Mouse (Mus musculus): ENCODE measurements around the gene Pknox2. TPM values are rescaled to one million over a fixed set of nuclear protein-coding genes. Genes with fewer than 3 reads are reported as not detected.

Gene Pknox2
- polyA plus RNA-seq, 1 experiment: not detected

DNA sequence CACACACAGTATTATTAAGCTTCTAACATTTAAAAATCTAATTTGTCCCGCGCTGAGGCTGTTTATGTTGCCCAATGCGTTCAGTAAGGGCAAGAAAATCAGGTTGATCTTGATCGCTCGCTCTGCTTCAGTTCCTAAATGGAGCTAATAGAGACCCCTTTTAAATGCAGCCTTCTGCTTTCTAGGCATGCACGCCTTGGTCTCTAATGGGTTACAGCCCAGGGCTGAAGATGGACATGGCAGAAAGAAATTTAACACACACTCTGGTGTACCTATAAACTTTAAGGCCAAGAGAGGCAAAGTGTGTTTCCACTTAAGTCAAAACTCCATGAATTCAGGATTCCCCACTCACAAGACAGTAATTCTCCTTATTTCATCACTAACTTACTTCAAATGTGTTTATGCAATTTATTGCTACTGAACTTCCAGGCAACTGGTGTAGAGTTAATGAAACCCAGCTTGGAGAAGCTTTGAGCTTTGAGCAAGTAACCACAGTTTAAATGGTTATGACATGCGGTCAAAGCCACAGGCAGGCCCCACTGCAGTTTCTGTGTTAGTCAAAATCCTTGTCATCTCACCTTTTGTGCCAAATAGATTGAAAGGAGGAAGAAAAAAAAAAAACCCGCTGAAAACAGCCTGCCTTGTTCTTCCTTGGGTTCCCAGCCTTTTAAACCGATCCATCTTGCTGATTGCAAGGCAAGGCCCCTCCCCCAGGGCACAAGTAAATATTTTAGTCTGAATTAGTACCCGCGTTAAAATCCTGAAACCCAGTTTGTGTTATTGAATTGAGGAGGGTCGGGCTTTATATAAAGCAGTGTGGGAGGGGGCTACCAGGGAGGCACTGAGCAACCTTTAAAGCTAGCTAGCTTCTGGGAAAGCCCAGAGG is 3.9 kb downstream of the Pknox2 start:
- Histone ChIP-seq H3K4me1 (ENCODE audit: control insufficient read depth, insufficient read depth, low read length) (no peaks in the 10 kb centered on the region), H3K27ac (ENCODE audit: insufficient read depth, low read depth, low read length) (no peak overlapping the region), H3K4me3 (ENCODE audit: insufficient read depth, low read length) (no peak overlapping the region)
- no peak for TF ChIP-seq POLR2A (IDR thresholded peaks at IDR 0.05; ENCODE audit: borderline replicate concordance, low read depth, low read length)
- TF ChIP-seq CTCF (IDR thresholded peaks at IDR 0.05; ENCODE audit: low read depth, low read length): no peak

DNA sequence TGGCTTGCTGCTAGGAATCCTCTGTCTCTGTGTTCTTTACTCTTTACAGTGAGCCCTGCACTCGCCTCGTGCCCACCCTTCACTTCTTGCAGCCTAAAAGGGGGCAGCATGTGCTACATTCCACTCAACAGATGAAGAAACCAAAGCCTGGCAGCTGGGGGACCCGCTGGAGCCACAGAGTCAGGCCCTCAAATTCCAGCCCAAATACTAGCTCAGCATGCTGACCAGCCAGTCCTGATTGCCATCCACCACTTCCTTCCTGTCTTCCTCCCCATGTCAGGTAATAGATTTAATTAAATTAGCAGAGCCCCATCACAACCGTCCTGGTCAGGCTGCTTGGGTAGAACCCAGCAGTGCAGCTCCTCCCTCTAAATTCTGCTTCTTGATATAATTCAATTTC is 5.1 kb downstream of the Pknox2 start:
- H3K4me1 ChIP-seq (ENCODE audit: control insufficient read depth, insufficient read depth, low read length): no peaks in the 10 kb centered on the region
- H3K4me3 ChIP-seq (ENCODE audit: insufficient read depth, low read length): no peak overlapping the region
- H3K27ac ChIP-seq (ENCODE audit: insufficient read depth, low read depth, low read length): no peak overlapping the region
- no peak for TF ChIP-seq CTCF (IDR thresholded peaks at IDR 0.05; ENCODE audit: low read depth, low read length)
- TF ChIP-seq POLR2A (IDR thresholded peaks at IDR 0.05; ENCODE audit: borderline replicate concordance, low read depth, low read length): no peak

DNA sequence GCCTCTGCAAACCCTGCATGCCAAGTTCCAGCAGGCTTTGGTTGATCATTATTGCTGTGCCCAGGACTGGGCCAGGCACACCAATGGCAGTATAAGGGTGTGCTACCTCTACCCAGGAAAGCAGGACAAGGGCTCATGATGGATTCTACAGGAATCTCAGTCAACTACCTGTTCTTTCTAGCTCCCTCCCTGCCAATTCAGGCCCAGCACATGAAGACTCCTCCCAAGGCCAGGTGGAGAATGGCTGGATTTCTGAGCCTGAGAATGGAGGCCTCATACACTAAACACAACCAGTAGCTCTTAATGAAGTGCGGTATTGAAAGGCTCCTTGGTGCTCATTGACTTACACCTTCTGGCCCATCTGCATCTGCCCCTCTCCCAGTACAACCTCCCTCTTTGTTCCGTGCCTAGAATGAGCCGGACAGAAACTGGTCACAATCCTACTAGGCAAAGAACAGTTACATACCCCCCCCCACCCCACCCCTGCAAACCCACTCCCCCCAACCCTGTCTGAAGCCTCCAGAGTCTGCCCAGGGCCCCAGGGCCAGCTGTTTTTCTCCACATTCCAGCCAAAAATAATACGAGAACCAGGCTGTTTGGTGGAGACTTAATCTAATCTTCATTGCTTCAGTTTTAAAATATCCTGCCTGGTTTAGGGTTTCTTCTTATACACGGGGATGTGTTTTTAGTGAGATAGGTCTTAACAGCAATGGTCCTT is 6.6 kb downstream of the Pknox2 start:
- TF ChIP-seq CTCF (IDR thresholded peaks at IDR 0.05; ENCODE audit: low read depth, low read length) (no peak), POLR2A (IDR thresholded peaks at IDR 0.05; ENCODE audit: borderline replicate concordance, low read depth, low read length) (no peak)
- Histone ChIP-seq H3K4me3 (ENCODE audit: insufficient read depth, low read length) (no peak overlapping the region), H3K4me1 (ENCODE audit: control insufficient read depth, insufficient read depth, low read length) (no peaks in the 10 kb centered on the region), H3K27ac (ENCODE audit: insufficient read depth, low read depth, low read length) (no peak overlapping the region)

DNA sequence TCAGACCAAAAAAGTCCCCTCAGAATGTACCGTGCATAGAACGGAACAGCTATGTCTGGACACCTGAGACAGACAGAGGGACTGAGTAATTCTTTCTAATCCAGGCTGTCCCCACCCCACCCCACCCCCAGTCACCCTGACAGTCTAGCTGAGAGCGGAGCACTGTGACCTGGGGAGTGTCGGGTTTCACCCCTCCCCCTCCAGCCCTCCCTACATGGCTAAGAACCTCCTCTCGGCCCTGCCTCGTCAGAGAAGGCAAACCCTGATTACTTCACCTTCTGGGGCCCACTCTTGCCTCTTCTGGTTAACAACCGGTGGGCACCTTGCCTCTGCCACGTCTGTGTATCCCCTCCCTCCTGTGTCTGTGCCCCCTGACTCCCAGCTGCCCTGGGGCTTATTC is 7.7 kb downstream of the Pknox2 start:
- TF ChIP-seq CTCF (IDR thresholded peaks at IDR 0.05; ENCODE audit: low read depth, low read length) (no peak), POLR2A (IDR thresholded peaks at IDR 0.05; ENCODE audit: borderline replicate concordance, low read depth, low read length) (no peak)
- Histone ChIP-seq H3K4me3 (ENCODE audit: insufficient read depth, low read length) (no peak overlapping the region), H3K4me1 (ENCODE audit: control insufficient read depth, insufficient read depth, low read length) (no peaks in the 10 kb centered on the region), H3K27ac (ENCODE audit: insufficient read depth, low read depth, low read length) (no peak overlapping the region)

DNA sequence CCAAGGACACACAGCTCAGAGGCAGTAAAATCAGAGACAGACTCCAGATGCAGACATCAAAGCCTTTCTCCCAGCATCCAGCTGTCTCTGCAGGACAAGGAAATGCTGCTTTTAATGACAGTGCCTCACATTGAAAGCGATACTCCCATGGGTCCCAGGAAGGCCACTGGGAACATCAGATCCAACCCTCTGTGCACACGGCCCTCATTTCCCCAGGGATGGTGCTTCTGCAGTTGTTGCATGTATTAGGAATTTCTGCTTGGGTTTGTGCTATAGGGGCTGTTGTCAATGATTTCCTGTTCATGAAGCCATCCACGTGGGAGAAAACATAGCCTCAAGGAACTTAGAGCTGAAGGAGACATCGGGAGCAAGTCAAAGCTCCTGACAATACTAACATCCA is 8.3 kb downstream of the Pknox2 start:
- Histone ChIP-seq H3K27ac (ENCODE audit: insufficient read depth, low read depth, low read length) (no peak overlapping the region), H3K4me1 (ENCODE audit: control insufficient read depth, insufficient read depth, low read length) (no peaks in the 10 kb centered on the region), H3K4me3 (ENCODE audit: insufficient read depth, low read length) (no peak overlapping the region)
- TF ChIP-seq CTCF (IDR thresholded peaks at IDR 0.05; ENCODE audit: low read depth, low read length) (no peak), POLR2A (IDR thresholded peaks at IDR 0.05; ENCODE audit: borderline replicate concordance, low read depth, low read length) (no peak)

DNA sequence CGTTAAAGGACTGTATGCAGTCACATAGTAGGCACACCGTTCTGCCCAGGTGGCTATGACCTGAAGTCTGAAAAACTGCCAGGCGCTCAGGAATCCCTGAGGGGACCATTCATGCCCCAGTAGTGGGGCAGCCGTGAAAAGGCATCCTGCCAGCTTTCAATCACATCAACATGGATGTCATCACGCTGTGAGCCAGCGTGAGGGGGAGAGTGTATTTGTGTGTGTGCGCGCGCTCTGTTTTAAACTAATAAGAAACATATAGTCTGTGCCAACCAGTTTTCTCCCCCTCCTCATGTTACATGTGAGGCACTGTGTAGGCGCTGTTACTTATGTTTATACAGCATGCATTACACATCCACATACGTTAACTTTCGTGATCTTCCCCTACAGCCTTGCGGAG is 10.9 kb downstream of the Pknox2 start:
- no peak overlapping the region for H3K4me3 ChIP-seq (ENCODE audit: insufficient read depth, low read length)
- H3K4me1 ChIP-seq (ENCODE audit: control insufficient read depth, insufficient read depth, low read length): no peaks in the 10 kb centered on the region
- no peak overlapping the region for H3K27ac ChIP-seq (ENCODE audit: insufficient read depth, low read depth, low read length)
- TF ChIP-seq POLR2A (IDR thresholded peaks at IDR 0.05; ENCODE audit: borderline replicate concordance, low read depth, low read length) (no peak), CTCF (IDR thresholded peaks at IDR 0.05; ENCODE audit: low read depth, low read length) (no peak)

DNA sequence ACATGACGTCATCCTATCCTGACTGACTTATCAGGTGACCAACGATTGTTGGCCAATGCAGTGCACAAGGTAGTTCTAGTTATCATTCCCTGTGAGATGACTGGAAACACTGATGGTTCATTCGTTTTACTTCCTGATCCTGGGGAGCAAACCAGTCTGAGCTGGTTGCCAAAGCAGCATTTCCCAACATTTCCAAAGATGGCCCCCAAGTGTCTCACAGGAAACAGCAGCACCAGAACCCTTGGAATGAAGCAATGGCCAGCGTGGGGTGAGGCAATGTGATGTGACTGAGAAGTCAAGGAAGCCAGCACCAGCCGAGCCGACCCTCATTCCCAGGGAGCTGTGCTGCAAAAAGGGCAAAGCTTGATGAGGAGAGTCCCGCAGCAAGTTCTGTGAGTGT is 13.7 kb downstream of the Pknox2 start:
- Histone ChIP-seq H3K4me1 (ENCODE audit: control insufficient read depth, insufficient read depth, low read length) (no peaks in the 10 kb centered on the region), H3K27ac (ENCODE audit: insufficient read depth, low read depth, low read length) (no peak overlapping the region), H3K4me3 (ENCODE audit: insufficient read depth, low read length) (no peak overlapping the region)
- no peak for TF ChIP-seq POLR2A (IDR thresholded peaks at IDR 0.05; ENCODE audit: borderline replicate concordance, low read depth, low read length)
- TF ChIP-seq CTCF (IDR thresholded peaks at IDR 0.05; ENCODE audit: low read depth, low read length): no peak

DNA sequence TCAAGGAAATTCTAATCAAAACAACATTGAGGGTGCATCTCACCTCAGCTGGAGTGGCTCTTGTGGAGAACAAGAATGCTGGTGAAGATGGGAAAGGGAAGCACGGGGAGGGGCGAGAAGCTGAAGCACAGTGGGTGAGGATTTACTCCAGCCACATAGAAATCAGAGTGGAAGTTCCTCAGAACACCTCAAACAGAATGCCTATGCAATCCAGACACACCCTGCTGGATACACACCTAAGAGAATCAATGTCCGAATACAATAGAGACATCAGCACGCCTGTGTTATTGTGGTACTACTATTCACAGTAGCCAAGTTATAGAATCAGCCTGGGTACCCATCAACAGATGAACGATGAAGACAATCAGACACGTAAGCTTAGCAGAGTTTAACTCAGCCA is 18.2 kb downstream of the Pknox2 start:
- TF ChIP-seq CTCF (IDR thresholded peaks at IDR 0.05; ENCODE audit: low read depth, low read length) (no peak), POLR2A (IDR thresholded peaks at IDR 0.05; ENCODE audit: borderline replicate concordance, low read depth, low read length) (no peak)
- H3K27ac ChIP-seq (ENCODE audit: insufficient read depth, low read depth, low read length): no peak overlapping the region
- H3K4me3 ChIP-seq (ENCODE audit: insufficient read depth, low read length): no peak overlapping the region

DNA sequence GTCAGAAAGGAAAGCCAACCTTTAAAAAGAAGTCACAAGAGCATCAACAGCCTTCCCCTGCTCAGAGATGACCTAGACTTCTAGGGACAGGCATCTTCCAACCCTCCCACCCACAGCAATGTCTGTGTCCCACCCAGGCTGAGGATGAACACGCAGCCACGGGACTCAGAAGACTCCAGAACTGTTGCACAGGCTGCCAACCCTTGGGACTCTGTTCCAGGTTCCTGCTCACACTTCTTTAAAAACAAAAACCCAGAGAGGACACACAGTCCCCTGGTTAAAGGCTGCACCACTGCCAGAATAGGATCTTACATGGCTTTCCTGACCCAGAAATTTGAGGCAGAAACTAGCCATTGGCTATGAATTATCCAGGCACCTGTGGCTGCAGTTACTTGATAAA is 21.0 kb downstream of the Pknox2 start:
- H3K4me1 ChIP-seq (ENCODE audit: control insufficient read depth, insufficient read depth, low read length): no peaks in the 10 kb centered on the region
- TF ChIP-seq CTCF (IDR thresholded peaks at IDR 0.05; ENCODE audit: low read depth, low read length) (no peak), POLR2A (IDR thresholded peaks at IDR 0.05; ENCODE audit: borderline replicate concordance, low read depth, low read length) (no peak)
- H3K4me3 ChIP-seq (ENCODE audit: insufficient read depth, low read length): no peak overlapping the region
- no peak overlapping the region for H3K27ac ChIP-seq (ENCODE audit: insufficient read depth, low read depth, low read length)

More for the DNA sequence above, 18.2 kb downstream of the Pknox2 start:
- H3K4me1 ChIP-seq (ENCODE audit: control insufficient read depth, insufficient read depth, low read length): no peaks in the 10 kb centered on the region

All from bone marrow macrophage, adult 2 months (primary cell).